Mouse (Mus musculus) megakaryocyte, embryonic 14.5 days (primary cell): ENCODE measurements around the gene Pde4b. TPM values are rescaled to one million over a fixed set of nuclear protein-coding genes. Genes with fewer than 3 reads are reported as not detected.

Experiments
- H3K27me3 ChIP-seq: replicated peaks from 2 replicates; pipeline ENCODE3; 2012; ENCODE audit warnings: inconsistent platforms
- H3K36me3 ChIP-seq: replicated peaks from 2 replicates; pipeline ENCODE3; 2012; ENCODE audit warnings: low read length, inconsistent platforms, mixed read lengths
- H3K4me1 ChIP-seq: 2 replicates; pipeline ENCODE4 v1.6.1; 2012; ENCODE audit warnings: inconsistent platforms
- H3K4me3 ChIP-seq: replicated peaks from 2 replicates; pipeline ENCODE3; 2012; ENCODE audit warnings: moderate library complexity, mild to moderate bottlenecking, inconsistent platforms
- H3K9me3 ChIP-seq: 2 replicates; pipeline ENCODE4 v1.6.1; 2012; ENCODE audit warnings: inconsistent platforms
- FLI1 ChIP-seq: IDR thresholded peaks from 2 replicates; pipeline ENCODE4 v1.6.1; 2012; ENCODE audit warnings: low read length, inconsistent platforms, mixed read lengths
- GATA1 ChIP-seq: IDR thresholded peaks from 3 replicates; pipeline ENCODE4 v1.6.1; 2012; ENCODE audit warnings: mixed read lengths, low read length, inconsistent platforms, borderline replicate concordance
- polyA plus RNA-seq: library from polyadenylated mRNA; stranded (reverse); fragments of >175 nt; gene quantifications from 2 replicates; pipeline ENCODE4 v1.2.3, GENCODE M21; 2012; ENCODE audit warnings: low replicate concordance; ENCODE audit not compliant: insufficient read depth

The Pde4b gene
- polyA plus RNA-seq, 1 experiment: 1.2 TPM

- TF ChIP-seq FLI1: no peak
- no peak for TF ChIP-seq GATA1
- H3K4me3 ChIP-seq: no peak overlapping the region
- peaks cover 38% of the 10 kb centered on the region for H3K36me3 ChIP-seq
Observed at GRCm38 (mm10) chr4:102607744-102608416, 520.5 kb downstream of the Pde4b start.

DNA sequence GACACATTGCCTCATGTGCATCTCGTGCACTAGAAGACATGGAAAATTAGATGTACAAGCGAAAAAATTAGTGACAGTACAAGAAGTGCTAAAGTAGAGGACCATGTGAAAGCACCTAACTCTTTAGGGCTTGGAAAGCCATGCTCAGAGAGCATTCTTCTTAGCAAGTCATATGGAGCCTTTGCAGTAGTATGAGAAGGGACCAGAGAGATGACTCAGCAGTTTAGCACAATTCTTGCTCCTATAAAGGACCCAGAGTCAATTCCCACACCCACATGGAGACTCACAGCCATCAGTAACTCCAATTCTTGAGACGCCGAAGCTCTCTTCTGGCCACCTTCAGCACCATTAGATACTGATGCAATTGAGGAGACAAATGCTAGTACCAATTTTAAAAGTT is 525.3 kb downstream of the Pde4b start:
- Histone ChIP-seq H3K9me3 (no peaks in the 10 kb centered on the region), H3K4me1 (peaks cover 10% of the 10 kb centered on the region), H3K27me3 (no peaks in the 10 kb centered on the region), H3K36me3 (no peaks in the 10 kb centered on the region), H3K4me3 (no peak overlapping the region)
- no peak for TF ChIP-seq GATA1
- no peak for TF ChIP-seq FLI1

More at GRCm38 (mm10) chr4:102607744-102608416, 520.5 kb downstream of the Pde4b start:
- no peaks in the 10 kb centered on the region for H3K9me3 ChIP-seq
- peaks cover 23% of the 10 kb centered on the region for H3K4me1 ChIP-seq
- H3K27me3 ChIP-seq: no peaks in the 10 kb centered on the region

- no peaks in the 10 kb centered on the region for H3K9me3 ChIP-seq
- no peaks in the 10 kb centered on the region for H3K36me3 ChIP-seq
- H3K27me3 ChIP-seq: peaks cover 1% of the 10 kb centered on the region
- peaks cover 8% of the 10 kb centered on the region for H3K4me1 ChIP-seq
- H3K4me3 ChIP-seq: no peak overlapping the region
- TF ChIP-seq GATA1 (no peak), FLI1 (no peak)
Observed at GRCm38 (mm10) chr4:102617774-102618173, 530.4 kb downstream of the Pde4b start.

- H3K27me3 ChIP-seq: peaks cover 5% of the 10 kb centered on the region
- H3K4me3 ChIP-seq: no peak overlapping the region
- TF ChIP-seq FLI1 (no peak), GATA1 (no peak)
- no peaks in the 10 kb centered on the region for H3K9me3 ChIP-seq
- H3K4me1 ChIP-seq: peaks cover 8% of the 10 kb centered on the region
- no peaks in the 10 kb centered on the region for H3K36me3 ChIP-seq
Observed at GRCm38 (mm10) chr4:102618609-102619008, 531.3 kb downstream of the Pde4b start.

GRCm38 (mm10) chr4:102620179-102620910 is 533.0 kb downstream of the Pde4b start:
- H3K9me3 ChIP-seq: no peaks in the 10 kb centered on the region
- no peak for TF ChIP-seq FLI1
- no peak for TF ChIP-seq GATA1
- no peaks in the 10 kb centered on the region for H3K36me3 ChIP-seq
- H3K27me3 ChIP-seq: peaks cover 7% of the 10 kb centered on the region
- H3K4me1 ChIP-seq: peaks cover 14% of the 10 kb centered on the region
- H3K4me3 ChIP-seq: no peak overlapping the region

DNA sequence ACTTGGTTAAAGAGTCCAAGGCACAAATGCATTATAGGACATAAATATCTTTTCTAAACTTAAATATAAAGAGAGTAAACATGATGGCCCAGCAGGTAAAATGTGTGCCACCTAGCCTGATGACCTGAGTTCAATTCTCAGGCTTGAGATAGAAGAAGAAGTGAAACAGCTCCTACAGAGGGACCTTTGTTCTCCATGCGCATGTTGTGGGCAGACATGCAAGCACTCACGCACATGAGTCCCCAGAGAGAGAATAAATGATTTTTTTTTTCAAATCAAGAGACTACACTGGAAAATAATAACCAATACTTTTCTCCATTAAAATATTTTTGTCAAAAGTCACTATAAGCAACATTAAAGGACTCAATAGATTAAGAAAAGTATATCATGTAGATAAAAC is 533.8 kb downstream of the Pde4b start:
- Histone ChIP-seq H3K4me1 (peaks cover 14% of the 10 kb centered on the region), H3K36me3 (no peaks in the 10 kb centered on the region), H3K27me3 (peaks cover 7% of the 10 kb centered on the region), H3K4me3 (no peak overlapping the region), H3K9me3 (no peaks in the 10 kb centered on the region)
- no peak for TF ChIP-seq GATA1
- no peak for TF ChIP-seq FLI1

- H3K27me3 ChIP-seq: peaks cover 7% of the 10 kb centered on the region
- no peaks in the 10 kb centered on the region for H3K9me3 ChIP-seq
- no peaks in the 10 kb centered on the region for H3K36me3 ChIP-seq
- H3K4me1 ChIP-seq: peaks cover 6% of the 10 kb centered on the region
- TF ChIP-seq GATA1 (no peak), FLI1 (no peak)
- no peak overlapping the region for H3K4me3 ChIP-seq
Observed at GRCm38 (mm10) chr4:102622977-102623376, 535.6 kb downstream of the Pde4b start.

- H3K9me3 ChIP-seq: no peaks in the 10 kb centered on the region
- H3K27me3 ChIP-seq: peaks cover 7% of the 10 kb centered on the region
- H3K4me1 ChIP-seq: peaks cover 6% of the 10 kb centered on the region
- H3K4me3 ChIP-seq: no peak overlapping the region
- TF ChIP-seq GATA1 (no peak), FLI1 (no peak)
- no peaks in the 10 kb centered on the region for H3K36me3 ChIP-seq
Observed at GRCm38 (mm10) chr4:102623789-102624611, 536.7 kb downstream of the Pde4b start.

DNA sequence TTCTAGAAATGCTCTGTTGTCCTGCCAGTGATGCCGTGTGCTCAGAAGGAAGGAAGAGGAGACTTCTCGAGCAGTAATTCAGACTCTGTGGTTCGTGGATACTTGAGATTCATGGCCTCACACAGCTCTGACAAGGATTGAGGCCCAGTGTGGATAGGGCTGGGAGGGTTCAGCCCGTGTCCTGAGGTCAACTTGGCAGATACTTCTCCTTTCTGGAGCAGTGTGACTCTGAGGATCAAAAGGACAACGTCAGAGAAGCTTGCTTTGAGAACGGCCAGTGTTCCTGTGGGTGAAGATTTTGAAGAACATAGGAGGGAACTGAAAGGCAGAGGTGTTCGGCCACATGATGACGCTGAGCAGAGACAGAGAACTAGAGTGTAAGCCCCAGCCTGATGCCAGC is 537.6 kb downstream of the Pde4b start:
- no peaks in the 10 kb centered on the region for H3K36me3 ChIP-seq
- TF ChIP-seq FLI1 (no peak), GATA1 (no peak)
- H3K9me3 ChIP-seq: no peaks in the 10 kb centered on the region
- H3K4me3 ChIP-seq: peak overlapping the region; percentile 14
- H3K4me1 ChIP-seq: peaks cover 14% of the 10 kb centered on the region
- peaks cover 7% of the 10 kb centered on the region for H3K27me3 ChIP-seq
